15 mouse cellular contexts compared by ENCODE assay signal in genomic region chr12:82841566-82841965, GRCm38 (mm10).
DNase-seq lines count a peak whose midpoint lies in the region; ATAC-seq and TF ChIP-seq lines count a peak whose summit lies in the region.
"Had no signal": no experiment of that assay in that cellular context is flagged by ENCODE, and none has a peak within 500 bp of the region (broad histone marks: within the 10 kb centered on the region; RNA-seq: fewer than 3 reads in every experiment).

No protein-coding gene starts in this region.

- H3K4me2 ChIP-seq in forebrain, embryonic 14.5 days (ENCODE audit: low read length), result no peak overlapping the region
- H3K4me2 ChIP-seq in forebrain, embryonic 15.5 days (replicated peaks), result no peak overlapping the region
- no peak overlapping the region for H3K4me2 ChIP-seq in lung, embryonic 14.5 days
- no peak overlapping the region for H3K4me2 ChIP-seq in lung, postnatal 0 days (replicated peaks; ENCODE audit: low read depth, low read length)
- H3K4me2 ChIP-seq: liver, embryonic 12.5 days had no signal

- no peaks in the 10 kb centered on the region for H3K36me3 ChIP-seq in forebrain, embryonic 14.5 days (ENCODE audit: control insufficient read depth, insufficient read depth, low read length)
- no peaks in the 10 kb centered on the region for H3K36me3 ChIP-seq in forebrain, embryonic 15.5 days
- H3K36me3 ChIP-seq in heart, embryonic 10.5 days, result peaks cover 4% of the 10 kb centered on the region
- H3K36me3 ChIP-seq in lung, embryonic 14.5 days (ENCODE audit: insufficient read depth), result no peaks in the 10 kb centered on the region
- H3K36me3 ChIP-seq in lung, postnatal 0 days (ENCODE audit: insufficient read depth, low read length), result no peaks in the 10 kb centered on the region
- H3K36me3 ChIP-seq: liver, embryonic 12.5 days had no signal

- no peak for TF ChIP-seq EP300 in lung, postnatal 0 days (IDR thresholded peaks at IDR 0.05)

- no peak overlapping the region for H3K4me3 ChIP-seq in forebrain, embryonic 14.5 days (ENCODE audit: low read depth, low read length)
- H3K4me3 ChIP-seq in forebrain, embryonic 15.5 days, result no peak overlapping the region
- H3K4me3 ChIP-seq in heart, embryonic 10.5 days, result no peak overlapping the region
- no peak overlapping the region for H3K4me3 ChIP-seq in lung, embryonic 14.5 days (ENCODE audit: low read depth, low read length)
- H3K4me3 ChIP-seq in lung, postnatal 0 days (ENCODE audit: low read depth, low read length), result no peak overlapping the region
- H3K4me3 ChIP-seq: erythroblast, embryonic 14.5 days; liver, embryonic 12.5 days; myocyte had no signal

- TF ChIP-seq CTCF in lung, embryonic 14.5 days (IDR thresholded peaks at IDR 0.05; ENCODE audit: low read depth), result no peak
- TF ChIP-seq CTCF in lung, postnatal 0 days (IDR thresholded peaks at IDR 0.05), result no peak
- no peak for TF ChIP-seq CTCF in brain, embryonic 14.5 days (IDR thresholded peaks at IDR 0.05; ENCODE audit: borderline replicate concordance, extremely low read depth, insufficient read depth, insufficient read length)

- H3K27me3 ChIP-seq in forebrain, embryonic 14.5 days (replicated peaks; ENCODE audit: control insufficient read depth, insufficient read depth, low read length), result no peaks in the 10 kb centered on the region
- H3K27me3 ChIP-seq in forebrain, embryonic 15.5 days, result no peaks in the 10 kb centered on the region
- H3K27me3 ChIP-seq in heart, embryonic 10.5 days (ENCODE audit: insufficient read depth, poor library complexity, severe bottlenecking), result no peaks in the 10 kb centered on the region
- H3K27me3 ChIP-seq in lung, embryonic 14.5 days (ENCODE audit: insufficient read depth, low read length), result no peaks in the 10 kb centered on the region
- H3K27me3 ChIP-seq in lung, postnatal 0 days (replicated peaks; ENCODE audit: insufficient read depth, low read length), result no peaks in the 10 kb centered on the region
- H3K27me3 ChIP-seq: liver, embryonic 12.5 days had no signal

- WGBS in forebrain, embryonic 14.5 days, result 56% methylated on average over 6 of the region's 6 CpGs
- 51% methylated on average over 6 of the region's 6 CpGs for WGBS in forebrain, embryonic 15.5 days
- 64% methylated on average over 6 of the region's 6 CpGs for WGBS in heart, embryonic 10.5 days
- WGBS in lung, embryonic 14.5 days, result 62% methylated on average over 6 of the region's 6 CpGs
- WGBS in lung, postnatal 0 days, result 60% methylated on average over 6 of the region's 6 CpGs

- no peaks in the 10 kb centered on the region for H3K4me1 ChIP-seq in forebrain, embryonic 14.5 days (ENCODE audit: control insufficient read depth, insufficient read depth, low read length)
- no peaks in the 10 kb centered on the region for H3K4me1 ChIP-seq in forebrain, embryonic 15.5 days
- peaks cover 18% of the 10 kb centered on the region; the same call in 1 of the 2 replicates for H3K4me1 ChIP-seq in heart, embryonic 10.5 days
- no peaks in the 10 kb centered on the region for H3K4me1 ChIP-seq in lung, embryonic 14.5 days (ENCODE audit: insufficient read depth)
- H3K4me1 ChIP-seq in lung, postnatal 0 days (ENCODE audit: insufficient read depth, low read depth, low read length), result no peaks in the 10 kb centered on the region
- H3K4me1 ChIP-seq: liver, embryonic 12.5 days had no signal

- DNase-seq in forebrain, embryonic 14.5 days (ENCODE audit: low spot score), result peak; percentile 22
- DNase-seq in heart, postnatal 10 days, result peak; percentile 47 to 54
- no peak for DNase-seq in heart, embryonic 10.5 days (ENCODE audit: low spot score)
- DNase-seq in lung, embryonic 14.5 days, result peak; percentile 6
- no peak for DNase-seq in lung, postnatal 0 days (ENCODE audit: low spot score)
- peak; percentile 49 for DNase-seq in brain, embryonic 14.5 days (ENCODE audit: low read depth)
- DNase-seq in layer of hippocampus, adult 11-12 months (ENCODE audit: low spot score), result no peak
- DNase-seq: cerebellum, adult 18-20 months; layer of hippocampus, postnatal 36 days; thymus, postnatal 4 days had no signal

- H3K9me3 ChIP-seq in forebrain, embryonic 14.5 days (replicated peaks; ENCODE audit: control insufficient read depth, low read length), result no peaks in the 10 kb centered on the region
- H3K9me3 ChIP-seq in forebrain, embryonic 15.5 days, result no peaks in the 10 kb centered on the region
- H3K9me3 ChIP-seq in heart, embryonic 10.5 days, result 0 out of 2 replicates have a peak, but pooled peaks cover 3% of the 10 kb centered on the region
- H3K9me3 ChIP-seq in lung, embryonic 14.5 days (ENCODE audit: low read depth, low read length), result no peaks in the 10 kb centered on the region
- no peaks in the 10 kb centered on the region for H3K9me3 ChIP-seq in lung, postnatal 0 days (ENCODE audit: low read length)

- intact Hi-C loops in heart, postnatal 10 days (cut with DNase I), result no loop called here

- H3K9ac ChIP-seq in forebrain, embryonic 14.5 days (ENCODE audit: low read length), result no peak overlapping the region
- no peak overlapping the region for H3K9ac ChIP-seq in forebrain, embryonic 15.5 days (replicated peaks)
- no peak overlapping the region for H3K9ac ChIP-seq in lung, embryonic 14.5 days
- no peak overlapping the region for H3K9ac ChIP-seq in lung, postnatal 0 days (replicated peaks; ENCODE audit: low read depth)
- H3K9ac ChIP-seq: liver, embryonic 12.5 days had no signal

- no peak for TF ChIP-seq POLR2A in brain, embryonic 14.5 days (IDR thresholded peaks at IDR 0.05; ENCODE audit: borderline replicate concordance, extremely low read depth, insufficient read depth, insufficient read length, poor library complexity, severe bottlenecking)

- no peak overlapping the region for H3K27ac ChIP-seq in forebrain, embryonic 14.5 days (ENCODE audit: low read depth, low read length)
- no peak overlapping the region for H3K27ac ChIP-seq in forebrain, embryonic 15.5 days (replicated peaks)
- no peak overlapping the region for H3K27ac ChIP-seq in heart, embryonic 10.5 days
- no peak overlapping the region for H3K27ac ChIP-seq in lung, embryonic 14.5 days (ENCODE audit: low read depth)
- no peak overlapping the region for H3K27ac ChIP-seq in lung, postnatal 0 days (ENCODE audit: low read length)
- H3K27ac ChIP-seq: liver, embryonic 12.5 days had no signal

- no peak for ATAC-seq in forebrain, embryonic 14.5 days
- no peak for ATAC-seq in forebrain, embryonic 15.5 days (replicated peaks)
- no peak for ATAC-seq in lung, embryonic 14.5 days (ENCODE audit: insufficient read depth)
- ATAC-seq in lung, postnatal 0 days, result no peak
- ATAC-seq: intestine, postnatal 0 days; liver, embryonic 12.5 days had no signal

Comparison
In these comparisons a context has a peak if more than half of its experiments do, and no peak if none do; other contexts are left out.
1. DNase-seq: peak in forebrain, embryonic 14.5 days (single experiment), heart, postnatal 10 days (2 of 2), lung, embryonic 14.5 days (single experiment) and brain, embryonic 14.5 days (single experiment); none in heart, embryonic 10.5 days (single experiment), lung, postnatal 0 days (single experiment) and layer of hippocampus, adult 11-12 months (single experiment).